Mouse (Mus musculus): Measurements from ENCODE around the gene Tmem163. TPM values are rescaled to one million over a fixed set of nuclear protein-coding genes. Genes with fewer than 3 reads are reported as not detected.

The Tmem163 gene
- polyA plus RNA-seq (2014; fragmentation: Nextera tagmentation; extraction: Ambion mirVana) = 28.8 and 31.6 TPM in 2 replicates

DNA sequence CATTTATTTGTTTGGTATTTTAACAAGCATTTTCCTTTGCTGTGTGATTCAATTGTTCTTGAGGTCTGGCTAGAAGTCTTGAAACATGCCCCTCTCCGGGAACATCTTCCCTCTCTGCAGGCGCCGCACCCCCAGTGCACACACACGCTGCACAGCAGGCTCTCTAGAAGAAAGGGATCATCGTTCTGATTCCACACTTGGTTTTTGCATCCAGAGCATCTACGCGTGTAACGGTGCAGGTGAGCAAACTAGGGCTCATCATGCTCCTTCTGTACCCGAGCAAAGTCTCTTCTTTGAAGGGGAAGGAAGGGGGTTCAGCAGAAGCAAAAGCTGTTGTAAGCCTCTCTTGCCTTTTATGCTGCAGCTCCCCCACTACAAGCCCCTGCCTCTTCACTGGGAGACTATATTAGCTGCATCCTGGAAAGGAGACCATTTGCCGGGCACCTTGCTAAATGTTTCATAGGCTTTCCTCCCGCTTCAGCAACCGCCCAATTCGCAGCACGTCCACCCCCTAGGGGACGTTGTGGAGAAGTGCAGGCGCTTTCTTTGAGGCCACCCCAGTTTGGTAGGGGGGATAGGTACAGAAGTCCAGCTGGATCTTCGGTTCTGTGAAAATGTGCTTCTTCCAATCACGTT is at the start of gene Tmem163:
Gene Tmem163, minus strand, starts transcription at position 51 of the 636 bp plus-strand sequence.
- H3K9ac ChIP-seq (ENCODE audit: low read length) = no peak within 1 kb of the TSS
- no peaks in the 10 kb centered on the region for H3K9me3 ChIP-seq (ENCODE audit: control insufficient read depth, low read length)
- ATAC-seq (ENCODE audit: insufficient number of reproducible peaks, insufficient read depth, low FRiP score, low read depth) = no peak
- peak within 1 kb of the TSS; percentile 100 for H3K4me2 ChIP-seq (ENCODE audit: low read length)
- H3K4me3 ChIP-seq (ENCODE audit: control insufficient read depth in 1 of 2, insufficient read depth in 1 of 2, low read depth in 1 of 2, low read length in 2 of 2) = peak within 1 kb of the TSS in 1 of 2 experiments; percentile 63; a peak in 2 of 4 replicates
- H3K36me3 ChIP-seq (ENCODE audit: control insufficient read depth, insufficient read depth, low read length) = no peaks in the 10 kb centered on the region
- H3K27ac ChIP-seq (replicated peaks in 1 of 2; ENCODE audit: control insufficient read depth in 1 of 2, insufficient read depth in 1 of 2, low read depth in 2 of 2, low read length in 2 of 2) = no peak within 1 kb of the TSS
- 32% methylated on average over 18 of the region's 18 CpGs for whole genome bisulfite sequencing
- H3K4me1 ChIP-seq (ENCODE audit: control insufficient read depth in 2 of 2, insufficient read depth in 2 of 2, low read length in 2 of 2) = peaks cover 0 to 7% of the 10 kb centered on the region in 2 experiments; a peak in 3 of 4 replicates
- H3K27me3 ChIP-seq (ENCODE audit: control insufficient read depth, insufficient read depth, low read length) = peaks cover 56% of the 10 kb centered on the region

DNA sequence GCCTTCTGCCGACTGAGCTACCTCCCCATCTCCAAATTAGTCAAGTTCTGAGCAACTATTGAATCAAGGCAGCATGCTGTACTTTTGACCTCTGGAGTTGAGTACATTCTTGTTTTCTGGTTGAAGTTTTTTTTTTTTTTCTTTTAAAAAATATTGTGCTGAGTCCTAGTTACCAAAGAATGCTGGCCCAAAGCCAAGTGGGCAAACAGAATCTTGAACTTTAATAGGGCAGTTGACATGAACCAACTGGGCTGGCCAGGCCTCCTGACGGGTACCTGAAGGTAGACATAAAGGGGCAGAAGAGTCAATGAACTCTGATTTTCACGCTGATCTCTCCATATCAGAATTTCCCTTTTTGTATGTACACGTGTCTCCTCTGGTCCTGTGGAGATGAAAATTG is 49.7 kb upstream of the Tmem163 start, which contains the start of gene Acmsd:
Gene Acmsd, plus strand, starts transcription at position 318 of the 400 bp plus-strand sequence.
- no peaks in the 10 kb centered on the region for H3K36me3 ChIP-seq (ENCODE audit: control insufficient read depth, insufficient read depth, low read length)
- 0 out of 2 replicates have a peak, but pooled peaks cover 3% of the 10 kb centered on the region for H3K9me3 ChIP-seq (ENCODE audit: control insufficient read depth, low read length)
- H3K27me3 ChIP-seq (ENCODE audit: control insufficient read depth, insufficient read depth, low read length) = no peaks in the 10 kb centered on the region
- no peak for ATAC-seq (ENCODE audit: insufficient number of reproducible peaks, insufficient read depth, low FRiP score, low read depth)
- H3K4me1 ChIP-seq (ENCODE audit: control insufficient read depth in 2 of 2, insufficient read depth in 2 of 2, low read length in 2 of 2) = no peaks in the 10 kb centered on the region; a peak in 1 of 4 replicates
- H3K9ac ChIP-seq (ENCODE audit: low read length) = no peak within 1 kb of the TSS
- no peak within 1 kb of the TSS for H3K27ac ChIP-seq (replicated peaks in 1 of 2; ENCODE audit: control insufficient read depth in 1 of 2, insufficient read depth in 1 of 2, low read depth in 2 of 2, low read length in 2 of 2)
- no peak within 1 kb of the TSS for H3K4me3 ChIP-seq (ENCODE audit: control insufficient read depth in 1 of 2, insufficient read depth in 1 of 2, low read depth in 1 of 2, low read length in 2 of 2)
- no peak within 1 kb of the TSS for H3K4me2 ChIP-seq (ENCODE audit: low read length)
- WGBS = 88% methylated on average over 4 of the region's 4 CpGs

DNA sequence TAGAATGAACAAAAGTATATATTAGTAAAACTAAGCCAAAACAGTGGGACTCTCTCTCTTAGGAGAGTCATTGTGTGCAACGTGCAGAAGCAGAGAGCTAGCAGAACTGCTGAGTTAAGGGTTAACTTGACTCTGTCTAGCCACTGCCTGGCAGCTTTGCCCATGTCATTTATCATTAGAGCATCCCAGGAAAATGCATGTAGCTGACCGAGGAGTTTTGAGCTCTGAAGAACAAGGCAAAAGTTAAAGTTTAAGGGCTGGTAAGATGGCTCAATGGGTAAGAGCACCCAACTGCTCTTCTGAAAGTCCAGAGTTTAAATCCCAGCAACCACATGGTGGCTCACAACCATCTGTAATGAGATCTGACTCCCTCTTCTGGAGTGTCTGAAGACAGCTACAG is 44.2 kb upstream of the Tmem163 start:
- Histone ChIP-seq H3K9me3 (ENCODE audit: control insufficient read depth, low read length) (0 out of 2 replicates have a peak, but pooled peaks cover 3% of the 10 kb centered on the region), H3K9ac (ENCODE audit: low read length) (no peak overlapping the region), H3K4me3 (ENCODE audit: control insufficient read depth in 1 of 2, insufficient read depth in 1 of 2, low read depth in 1 of 2, low read length in 2 of 2) (no peak overlapping the region), H3K27ac (replicated peaks in 1 of 2; ENCODE audit: control insufficient read depth in 1 of 2, insufficient read depth in 1 of 2, low read depth in 2 of 2, low read length in 2 of 2) (no peak overlapping the region), H3K27me3 (ENCODE audit: control insufficient read depth, insufficient read depth, low read length) (no peaks in the 10 kb centered on the region), H3K4me1 (ENCODE audit: control insufficient read depth in 2 of 2, insufficient read depth in 2 of 2, low read length in 2 of 2) (no peaks in the 10 kb centered on the region), H3K4me2 (ENCODE audit: low read length) (no peak overlapping the region), H3K36me3 (ENCODE audit: control insufficient read depth, insufficient read depth, low read length) (no peaks in the 10 kb centered on the region)
- ATAC-seq (ENCODE audit: insufficient number of reproducible peaks, insufficient read depth, low FRiP score, low read depth) = no peak
- 45% methylated on average over 2 of the region's 2 CpGs for WGBS

DNA sequence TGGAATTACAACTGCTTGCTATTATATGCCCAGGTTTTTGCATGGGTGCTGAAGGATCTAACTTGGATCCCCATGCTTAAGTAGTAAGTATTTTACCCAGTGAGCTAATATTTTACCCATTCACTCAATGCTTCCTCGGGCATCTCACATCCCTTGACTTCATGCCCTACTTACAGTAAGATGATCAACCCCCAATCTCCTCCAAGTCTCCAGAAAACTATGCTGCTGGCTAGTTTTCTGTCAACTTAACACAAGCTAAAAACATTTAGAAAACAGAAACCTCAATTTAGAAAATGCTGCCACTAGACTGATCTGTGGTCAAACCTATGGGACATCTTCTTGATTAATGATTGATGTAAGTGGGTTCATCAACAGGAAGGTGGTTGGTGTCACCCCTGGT is 38.9 kb upstream of the Tmem163 start:
- Histone ChIP-seq H3K4me2 (ENCODE audit: low read length) (no peak overlapping the region), H3K9me3 (ENCODE audit: control insufficient read depth, low read length) (no peaks in the 10 kb centered on the region), H3K9ac (ENCODE audit: low read length) (no peak overlapping the region), H3K36me3 (ENCODE audit: control insufficient read depth, insufficient read depth, low read length) (no peaks in the 10 kb centered on the region), H3K4me1 (ENCODE audit: control insufficient read depth in 2 of 2, insufficient read depth in 2 of 2, low read length in 2 of 2) (peaks cover 2 to 14% of the 10 kb centered on the region in 2 experiments; a peak in 3 of 4 replicates), H3K27ac (replicated peaks in 1 of 2; ENCODE audit: control insufficient read depth in 1 of 2, insufficient read depth in 1 of 2, low read depth in 2 of 2, low read length in 2 of 2) (no peak overlapping the region), H3K27me3 (ENCODE audit: control insufficient read depth, insufficient read depth, low read length) (no peaks in the 10 kb centered on the region), H3K4me3 (ENCODE audit: control insufficient read depth in 1 of 2, insufficient read depth in 1 of 2, low read depth in 1 of 2, low read length in 2 of 2) (no peak overlapping the region)
- 93% methylated on average over 1 of the region's 1 CpGs for WGBS
- ATAC-seq (ENCODE audit: insufficient number of reproducible peaks, insufficient read depth, low FRiP score, low read depth) = no peak

DNA sequence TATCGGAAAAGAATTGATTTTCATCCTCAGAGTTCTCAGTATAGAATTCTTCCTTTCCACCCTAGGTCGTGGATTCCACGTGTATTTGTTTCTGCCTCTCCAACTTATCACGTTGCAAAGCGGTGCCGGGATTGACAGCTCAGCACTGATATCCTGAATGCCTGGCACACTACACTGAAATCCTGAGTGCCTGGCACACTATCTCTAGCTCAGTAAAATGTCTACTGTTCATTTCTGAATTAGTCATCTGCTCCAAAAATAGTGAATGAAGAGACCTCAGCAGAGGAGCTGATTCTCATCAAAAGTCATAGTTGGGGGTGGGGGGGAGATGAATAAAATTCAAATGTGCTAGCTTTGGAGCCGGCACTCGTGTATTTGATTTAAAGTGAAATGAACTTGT is 37.1 kb upstream of the Tmem163 start:
- peaks cover 2 to 14% of the 10 kb centered on the region in 2 experiments; a peak in 3 of 4 replicates for H3K4me1 ChIP-seq (ENCODE audit: control insufficient read depth in 2 of 2, insufficient read depth in 2 of 2, low read length in 2 of 2)
- no peaks in the 10 kb centered on the region for H3K36me3 ChIP-seq (ENCODE audit: control insufficient read depth, insufficient read depth, low read length)
- no peaks in the 10 kb centered on the region for H3K27me3 ChIP-seq (ENCODE audit: control insufficient read depth, insufficient read depth, low read length)
- 37% methylated on average over 8 of the region's 8 CpGs for WGBS
- H3K9me3 ChIP-seq (ENCODE audit: control insufficient read depth, low read length) = no peaks in the 10 kb centered on the region
- peak overlapping the region; percentile 45 to 48; a peak in 2 of 4 replicates for H3K27ac ChIP-seq (replicated peaks in 1 of 2; ENCODE audit: control insufficient read depth in 1 of 2, insufficient read depth in 1 of 2, low read depth in 2 of 2, low read length in 2 of 2)
- H3K9ac ChIP-seq (ENCODE audit: low read length) = no peak overlapping the region
- peak; percentile 56; the same call in 1 of the 2 replicates for ATAC-seq (ENCODE audit: insufficient number of reproducible peaks, insufficient read depth, low FRiP score, low read depth)
- no peak overlapping the region for H3K4me3 ChIP-seq (ENCODE audit: control insufficient read depth in 1 of 2, insufficient read depth in 1 of 2, low read depth in 1 of 2, low read length in 2 of 2)
- H3K4me2 ChIP-seq (ENCODE audit: low read length) = peak overlapping the region; percentile 36

DNA sequence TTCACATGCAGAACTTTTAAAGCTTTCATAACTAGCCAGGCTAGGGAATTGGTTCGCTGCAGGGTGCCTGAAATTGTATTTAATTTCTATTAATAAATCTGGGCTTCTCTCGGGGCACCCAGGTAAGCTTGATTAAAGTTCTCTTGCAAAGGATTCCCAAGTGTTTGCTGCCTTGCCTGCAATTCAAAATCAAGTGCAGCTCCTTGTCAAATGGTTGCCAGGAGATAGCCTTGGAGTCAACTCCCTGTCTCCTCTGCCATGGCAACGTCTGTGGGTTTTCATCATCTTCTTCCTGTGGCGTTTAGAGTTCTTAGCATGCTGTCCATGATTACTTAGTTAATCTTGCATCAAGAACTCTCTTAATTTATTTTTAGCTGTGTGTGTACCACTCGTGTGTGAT is 26.9 kb upstream of the Tmem163 start:
- ATAC-seq (ENCODE audit: insufficient number of reproducible peaks, insufficient read depth, low FRiP score, low read depth) = no peak
- H3K9ac ChIP-seq (ENCODE audit: low read length) = no peak overlapping the region
- no peak overlapping the region for H3K27ac ChIP-seq (replicated peaks in 1 of 2; ENCODE audit: control insufficient read depth in 1 of 2, insufficient read depth in 1 of 2, low read depth in 2 of 2, low read length in 2 of 2)
- no peak overlapping the region for H3K4me2 ChIP-seq (ENCODE audit: low read length)
- no peaks in the 10 kb centered on the region for H3K9me3 ChIP-seq (ENCODE audit: control insufficient read depth, low read length)
- no peaks in the 10 kb centered on the region for H3K4me1 ChIP-seq (ENCODE audit: control insufficient read depth in 2 of 2, insufficient read depth in 2 of 2, low read length in 2 of 2)
- H3K36me3 ChIP-seq (ENCODE audit: control insufficient read depth, insufficient read depth, low read length) = no peaks in the 10 kb centered on the region
- no peak overlapping the region for H3K4me3 ChIP-seq (ENCODE audit: control insufficient read depth in 1 of 2, insufficient read depth in 1 of 2, low read depth in 1 of 2, low read length in 2 of 2)
- 57% methylated on average over 5 of the region's 5 CpGs for WGBS
- no peaks in the 10 kb centered on the region for H3K27me3 ChIP-seq (ENCODE audit: control insufficient read depth, insufficient read depth, low read length)

DNA sequence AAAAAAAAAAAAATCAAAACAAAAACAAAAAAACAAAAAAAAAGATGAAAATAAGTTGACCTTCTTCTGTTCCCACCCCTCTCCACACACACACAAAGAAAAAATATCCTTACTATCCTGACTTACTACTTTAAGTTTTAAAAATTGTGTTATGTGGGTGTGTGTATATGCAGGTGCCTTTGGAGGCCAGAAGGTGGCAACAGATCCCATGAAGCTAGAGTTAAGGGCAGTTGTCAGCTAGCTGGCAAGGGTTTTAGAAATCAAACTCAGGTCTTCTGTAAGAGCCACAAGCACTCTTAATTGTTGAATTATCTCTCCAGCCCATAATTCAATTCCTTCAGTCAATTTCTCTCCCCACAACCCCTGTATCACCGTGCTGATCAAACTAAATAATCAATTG is 22.8 kb upstream of the Tmem163 start:
- Histone ChIP-seq H3K27me3 (ENCODE audit: control insufficient read depth, insufficient read depth, low read length) (no peaks in the 10 kb centered on the region), H3K36me3 (ENCODE audit: control insufficient read depth, insufficient read depth, low read length) (no peaks in the 10 kb centered on the region), H3K9ac (ENCODE audit: low read length) (no peak overlapping the region), H3K4me2 (ENCODE audit: low read length) (no peak overlapping the region), H3K4me3 (ENCODE audit: control insufficient read depth in 1 of 2, insufficient read depth in 1 of 2, low read depth in 1 of 2, low read length in 2 of 2) (no peak overlapping the region), H3K27ac (replicated peaks in 1 of 2; ENCODE audit: control insufficient read depth in 1 of 2, insufficient read depth in 1 of 2, low read depth in 2 of 2, low read length in 2 of 2) (no peak overlapping the region), H3K9me3 (ENCODE audit: control insufficient read depth, low read length) (no peaks in the 10 kb centered on the region), H3K4me1 (ENCODE audit: control insufficient read depth in 2 of 2, insufficient read depth in 2 of 2, low read length in 2 of 2) (no peaks in the 10 kb centered on the region)
- 77% methylated on average over 1 of the region's 1 CpGs for WGBS
- ATAC-seq (ENCODE audit: insufficient number of reproducible peaks, insufficient read depth, low FRiP score, low read depth) = no peak
